In genomic region chr5:100652327-100652726, GRCm38 (mm10) we compare ENCODE assay signal across 23 mouse cellular contexts.
"Had no signal": no experiment of that assay in that cellular context is flagged by ENCODE, and none has a peak within 500 bp of the region (broad histone marks: within the 10 kb centered on the region; RNA-seq: fewer than 3 reads in every experiment).

No protein-coding gene starts in this region.

- ATAC-seq: hindbrain, embryonic 16.5 days; intestine, postnatal 0 days had no signal

- DNase-seq: gastrocnemius, adult 2 months; gastrocnemius, postnatal 10 days; gastrocnemius, postnatal 25 days; heart, adult 18-20 months; heart, postnatal 10 days; heart, postnatal 4 days; kidney, adult 18-20 months; kidney, adult 8-10 months; kidney, postnatal 10 days; kidney, postnatal 25 days; kidney, postnatal 4 days; liver had no signal

- H3K4me1 ChIP-seq: hindbrain, embryonic 12.5 days; limb, embryonic 12.5 days had no signal

- H3K4me3 ChIP-seq: gastrocnemius, adult 2 months; heart, embryonic 10.5 days; heart, embryonic 12.5 days; hindbrain, embryonic 10.5 days; hindbrain, embryonic 12.5 days; layer of hippocampus, adult 2 months; left cerebral cortex, adult 2 months; limb, embryonic 10.5 days; limb, embryonic 12.5 days had no signal

- H3K27ac ChIP-seq: gastrocnemius, adult 2 months; heart, embryonic 10.5 days; hindbrain, embryonic 10.5 days; hindbrain, embryonic 12.5 days; hindbrain, embryonic 14.5 days; layer of hippocampus, adult 2 months; left cerebral cortex, adult 2 months; limb, embryonic 10.5 days; limb, embryonic 12.5 days had no signal

- H3K9me3 ChIP-seq: heart, embryonic 10.5 days; heart, embryonic 12.5 days; hindbrain, embryonic 10.5 days; hindbrain, embryonic 12.5 days; limb, embryonic 10.5 days; limb, embryonic 12.5 days had no signal

- H3K9ac ChIP-seq: heart, embryonic 12.5 days; hindbrain, embryonic 12.5 days; hindbrain, embryonic 14.5 days; limb, embryonic 12.5 days had no signal

- H3K4me2 ChIP-seq: heart, embryonic 12.5 days; hindbrain, embryonic 12.5 days; hindbrain, embryonic 14.5 days; limb, embryonic 12.5 days had no signal

- H3K27me3 ChIP-seq: heart, embryonic 12.5 days; hindbrain, embryonic 12.5 days; limb, embryonic 12.5 days had no signal
